8 mouse cellular contexts compared by ENCODE assay signal in the genomic region with DNA sequence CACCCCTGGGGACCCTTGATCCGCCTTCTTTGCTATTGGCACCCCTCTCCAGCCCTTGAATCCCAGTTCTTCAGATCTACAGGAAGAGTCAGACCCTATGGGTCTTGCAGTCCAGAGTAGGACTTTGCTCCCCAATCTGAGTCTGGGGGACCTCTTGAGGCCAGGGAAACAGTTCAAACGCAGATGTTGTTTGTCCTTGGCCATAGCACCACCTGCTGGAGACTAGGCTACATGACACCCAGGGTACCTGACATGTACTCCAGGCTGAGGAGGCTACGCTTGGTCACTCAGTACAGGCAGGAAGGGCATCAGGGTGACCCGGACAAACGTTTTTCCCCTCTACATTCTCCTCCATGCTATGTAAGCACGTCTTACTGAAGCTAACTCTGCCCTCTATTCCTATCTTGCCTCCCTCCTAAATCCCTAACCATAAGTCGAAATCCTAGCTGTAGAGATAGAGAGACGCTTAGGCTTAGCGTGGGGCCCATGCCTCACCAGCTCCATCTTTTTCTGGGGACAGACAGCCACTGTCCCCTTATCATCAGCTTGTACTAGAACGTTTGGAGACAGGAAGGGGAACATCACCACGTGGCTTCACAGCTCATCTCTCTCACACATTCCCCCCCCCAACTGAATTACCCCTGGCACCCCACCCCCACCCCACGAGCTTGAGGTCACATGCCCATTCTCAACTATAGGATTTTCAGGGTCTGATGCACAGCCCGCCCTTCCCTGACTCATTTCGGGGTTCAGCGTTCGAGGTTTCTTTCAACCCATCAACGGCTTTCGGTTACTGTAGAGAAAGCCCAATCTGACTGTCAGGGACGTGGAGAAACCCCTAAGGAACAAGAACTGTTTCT. TPM values are rescaled to one million over a fixed set of nuclear protein-coding genes. Genes with fewer than 3 reads are reported as not detected.
DNase-seq lines count a peak whose midpoint lies in the region; ATAC-seq and TF ChIP-seq lines count a peak whose summit lies in the region.

No protein-coding gene starts in this region.

- H3K4me1 ChIP-seq in cerebellum, adult 2 months (ENCODE audit: control insufficient read depth, insufficient read depth, low read length): no peaks in the 10 kb centered on the region
- peaks cover 32% of the 10 kb centered on the region for H3K4me1 ChIP-seq in hindbrain, embryonic 12.5 days

- H3K4me2 ChIP-seq in hindbrain, embryonic 12.5 days (replicated peaks): no peak overlapping the region

- no peak for DNase-seq in Patski (ENCODE audit: low read depth, low spot score)
- peak; percentile 28 to 50 for DNase-seq in cerebellum, adult 2 months
- peak; percentile 92 for DNase-seq in forelimb bud, embryonic 11.5 days (ENCODE audit: low read depth, low spot score)
- peak; percentile 52 for DNase-seq in layer of hippocampus, adult 9-11 months
- peak; percentile 85 for DNase-seq in lung, postnatal 25 days (ENCODE audit: low spot score)
- DNase-seq in right cerebral cortex, postnatal 10 days (ENCODE audit: low spot score in 2 of 2): peak; percentile 84 to 89
- DNase-seq in urinary bladder, postnatal 36 days (ENCODE audit: low spot score in 2 of 2): peak; percentile 57 to 69

- H3K4me3 ChIP-seq in cerebellum, adult 2 months (replicated peaks; ENCODE audit: insufficient read depth, low read depth, low read length): no peak overlapping the region
- H3K4me3 ChIP-seq in hindbrain, embryonic 12.5 days: no peak overlapping the region

- ATAC-seq in Patski: no peak
- peak; percentile 62; the same call in 1 of the 2 replicates for ATAC-seq in hindbrain, embryonic 12.5 days (ENCODE audit: low FRiP score)

- H3K36me3 ChIP-seq in hindbrain, embryonic 12.5 days: no peaks in the 10 kb centered on the region

- CTCF ChIA-PET in Patski (lab: Charles Lee): interaction anchor here (0.6 to 1.9 kb wide), 9 partner anchors 8 to 117 kb away, joined by 3 to 4 read pairs (median 3); no protein-coding TSS in a partner anchor

- POLR2A ChIA-PET in Patski (lab: Charles Lee): interaction anchor here (0.7 kb wide), 1 partner anchor 105 kb away, joined by 3 read pairs; no protein-coding TSS in a partner anchor

- in situ Hi-C loops in Patski (cut with MboI; ENCODE audit: low pct_unique_long_range_greater_than_20kb): loop anchor here (5.0 kb wide), 3 partner anchors 113 to 233 kb away; no protein-coding TSS in a partner anchor

- no peak for TF ChIP-seq POLR2A in cerebellum, adult 2 months (IDR thresholded peaks at IDR 0.05; ENCODE audit: borderline replicate concordance, insufficient read depth, low read length)

- no peak overlapping the region for H3K27ac ChIP-seq in cerebellum, adult 2 months (ENCODE audit: insufficient read depth, low read length)
- H3K27ac ChIP-seq in hindbrain, embryonic 12.5 days: peak overlapping the region; percentile 46

- TF ChIP-seq CTCF in Patski (IDR thresholded peaks at IDR 0.05): peak; percentile 93
- peak; percentile 90 for TF ChIP-seq CTCF in cerebellum, adult 2 months (IDR thresholded peaks at IDR 0.05; ENCODE audit: borderline replicate concordance, insufficient read depth, low read depth, low read length)

- no peaks in the 10 kb centered on the region for H3K9me3 ChIP-seq in hindbrain, embryonic 12.5 days (replicated peaks)

- peaks cover 26% of the 10 kb centered on the region for H3K27me3 ChIP-seq in Patski
- no peaks in the 10 kb centered on the region; the same call in 1 of the 2 replicates for H3K27me3 ChIP-seq in cerebellum, adult 2 months (ENCODE audit: control insufficient read depth, insufficient read depth, low read length)
- peaks cover 3% of the 10 kb centered on the region; the same call in 1 of the 2 replicates for H3K27me3 ChIP-seq in hindbrain, embryonic 12.5 days

- no peak overlapping the region for H3K9ac ChIP-seq in hindbrain, embryonic 12.5 days

- WGBS in cerebellum, adult 2 months: 51% methylated on average over 19 of the region's 19 CpGs
- 54% methylated on average over 19 of the region's 19 CpGs for WGBS in hindbrain, embryonic 12.5 days

RNA-seq across cellular contexts. Expression of a gene that starts 4.7 kb away (rescaled TPM):
- 0.12 TPM for polyA plus RNA-seq in Patski (2021)
- polyA plus RNA-seq in cerebellum, adult 2 months (2012; rRNA removed): 0.11 and 0.30 TPM in 2 replicates
- polyA plus RNA-seq in hindbrain, embryonic 12.5 days (2016; fragmentation: Nextera tagmentation; extraction: Ambion mirVana): 0.25 and 0.42 TPM in 2 replicates
